Mouse (Mus musculus): Measurements from ENCODE around the gene Cdkn1b. TPM values are rescaled to one million over a fixed set of nuclear protein-coding genes. Genes with fewer than 3 reads are reported as not detected.

Gene Cdkn1b
- 13.0 and 15.1 TPM in 2 replicates for polyA plus RNA-seq (2012; rRNA removed)

DNA sequence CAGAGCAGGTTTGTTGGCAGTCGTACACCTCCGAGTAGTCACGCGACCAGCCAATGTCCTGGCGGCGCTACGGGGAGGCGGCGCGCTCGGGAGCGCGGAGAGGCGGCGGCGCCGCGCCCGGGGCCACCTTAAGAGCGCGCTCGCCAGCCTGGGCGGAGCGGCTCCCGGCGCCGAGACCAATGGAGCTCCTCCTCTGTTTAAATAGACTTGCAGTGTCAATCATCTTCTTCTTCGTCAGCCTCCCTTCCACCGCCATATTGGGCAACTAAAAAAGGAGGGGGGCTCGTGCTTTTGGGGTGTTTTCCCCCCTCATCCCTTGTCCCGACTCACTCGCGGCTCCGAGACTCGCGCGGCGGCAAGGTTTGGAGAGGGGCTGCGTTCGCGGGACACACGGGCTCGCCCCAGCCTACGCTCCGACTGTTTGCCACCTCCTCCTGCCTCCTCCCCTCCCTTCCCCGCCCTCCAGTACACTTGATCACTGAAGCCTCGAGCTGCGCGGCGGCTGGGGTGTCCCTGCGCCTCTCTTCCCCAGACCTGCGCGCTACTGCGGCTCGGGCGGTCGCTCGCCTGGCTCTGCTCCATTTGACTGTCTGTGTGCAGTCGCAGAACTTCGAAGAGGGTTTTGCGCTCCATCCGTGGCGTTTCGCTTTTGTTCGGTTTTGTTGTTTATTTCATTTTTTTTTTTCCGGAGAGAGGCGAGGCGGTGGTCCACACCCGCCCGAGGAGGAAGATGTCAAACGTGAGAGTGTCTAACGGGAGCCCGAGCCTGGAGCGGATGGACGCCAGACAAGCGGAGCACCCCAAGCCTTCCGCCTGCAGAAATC lies at the start of gene Cdkn1b:
TSS of gene Cdkn1b (plus strand) at position 212 of the 824 bp plus-strand sequence.

DNA sequence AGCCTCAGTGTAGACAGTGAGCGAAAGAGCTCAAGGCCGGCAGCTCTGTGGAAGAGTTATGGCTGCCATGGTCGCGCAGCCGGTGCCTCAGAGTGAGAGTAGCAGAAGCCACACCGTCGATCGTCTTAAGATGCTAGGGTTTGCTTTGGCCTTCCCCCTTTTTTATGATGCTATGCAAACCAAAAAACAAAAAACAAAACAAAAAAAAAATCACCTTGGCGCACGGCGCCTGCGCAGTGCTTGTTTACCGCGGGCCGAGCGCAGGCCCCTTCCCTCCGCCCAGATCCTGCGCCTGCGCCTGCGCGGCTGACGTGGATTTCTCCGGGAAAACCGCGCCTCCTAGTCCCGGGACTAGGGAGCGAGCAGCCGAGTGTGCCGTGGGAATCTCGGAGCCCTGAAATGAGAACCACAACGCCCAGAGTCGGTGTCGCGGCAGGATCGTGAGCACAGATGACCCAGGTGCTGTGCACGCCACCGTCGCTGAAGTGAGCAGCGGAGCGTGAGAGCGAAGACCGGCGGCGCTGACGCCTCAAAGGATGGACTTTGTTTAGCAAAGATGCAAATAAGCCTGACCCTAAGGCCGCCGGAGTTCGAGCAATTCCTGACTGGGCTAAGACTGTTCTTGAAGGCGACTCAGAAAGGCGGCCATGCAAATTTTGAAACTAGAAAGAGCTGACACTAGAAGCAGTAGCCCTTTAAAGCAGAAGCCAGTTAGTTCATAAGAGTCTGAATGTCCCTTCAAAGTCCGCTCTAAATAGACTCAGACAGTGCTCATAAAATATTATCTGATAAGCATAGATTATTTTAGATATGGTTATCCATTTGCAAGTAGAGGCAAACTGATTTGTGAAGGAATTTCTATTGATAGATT lies 21.9 kb upstream of the Cdkn1b start, which contains the start of gene Gpr19:
TSS of gene Gpr19 (minus strand) at position 484 of the 871 bp plus-strand sequence.

Other genes with a start within 250 kb of the Cdkn1b start
- gene Dusp16, start 127.8 kb upstream of the Cdkn1b start, polyA plus RNA-seq (2012; rRNA removed): 6.5 TPM in 2 replicates
- gene Crebl2, start 90.2 kb upstream of the Cdkn1b start, polyA plus RNA-seq (2012; rRNA removed): 8.6 and 9.9 TPM in 2 replicates
- 3.8 and 3.9 TPM in 2 replicates for gene Gpr19, start 21.8 kb upstream of the Cdkn1b start, polyA plus RNA-seq (2012; rRNA removed)
- 1.3 and 1.4 TPM in 2 replicates for gene Apold1, start 61.3 kb downstream of the Cdkn1b start, polyA plus RNA-seq (2012; rRNA removed)
- gene Ddx47, start 91.2 kb downstream of the Cdkn1b start, polyA plus RNA-seq (2012; rRNA removed): 36.8 and 39.5 TPM in 2 replicates
- 0.07 and 0.08 TPM in 2 replicates for gene Gprc5a, start 145.2 kb downstream of the Cdkn1b start, polyA plus RNA-seq (2012; rRNA removed)
- 0.13 and 0.28 TPM in 2 replicates for gene Gprc5d, start 197.9 kb downstream of the Cdkn1b start, polyA plus RNA-seq (2012; rRNA removed)